Mouse (Mus musculus): ENCODE measurements at regions not wholly inside any gene's neighbourhood (a gene's known extent, or its start where the extent isn't known, plus 50 kb on each side); places are given as distances from the start of the nearest gene placed in this dataset.

- no peak for TF ChIP-seq POLR2A (IDR thresholded peaks at IDR 0.05; ENCODE audit: insufficient read length, low read depth)
- no peak for TF ChIP-seq MYOD1 (IDR thresholded peaks at IDR 0.05; ENCODE audit: control insufficient read depth in 1 of 3, insufficient read length in 2 of 3, low read depth in 2 of 3)
- no peak for TF ChIP-seq POLR2AphosphoS2 (IDR thresholded peaks at IDR 0.05; ENCODE audit: insufficient read length, low read depth)
- TF ChIP-seq TCF12 (IDR thresholded peaks at IDR 0.05; ENCODE audit: insufficient read depth, poor library complexity, severe bottlenecking): no peak
- TF ChIP-seq TCF3 (IDR thresholded peaks at IDR 0.05; ENCODE audit: insufficient read length, low read depth): no peak
- TF ChIP-seq USF1 (IDR thresholded peaks at IDR 0.05; ENCODE audit: low read depth): no peak
- no peak for TF ChIP-seq MAX (IDR thresholded peaks at IDR 0.05; ENCODE audit: low read depth)
- TF ChIP-seq MYOG (IDR thresholded peaks at IDR 0.05; ENCODE audit: control insufficient read depth in 1 of 3, insufficient read depth in 1 of 3, insufficient read length in 2 of 3, low read depth in 2 of 3): no peak
Observed at GRCm38 (mm10) chr4:152908235-152908634, 430.6 kb upstream of the Kcnab2 start.

Data from myocyte (in vitro differentiated cells).